11 mouse cellular contexts compared by ENCODE assay signal in the genomic region with DNA sequence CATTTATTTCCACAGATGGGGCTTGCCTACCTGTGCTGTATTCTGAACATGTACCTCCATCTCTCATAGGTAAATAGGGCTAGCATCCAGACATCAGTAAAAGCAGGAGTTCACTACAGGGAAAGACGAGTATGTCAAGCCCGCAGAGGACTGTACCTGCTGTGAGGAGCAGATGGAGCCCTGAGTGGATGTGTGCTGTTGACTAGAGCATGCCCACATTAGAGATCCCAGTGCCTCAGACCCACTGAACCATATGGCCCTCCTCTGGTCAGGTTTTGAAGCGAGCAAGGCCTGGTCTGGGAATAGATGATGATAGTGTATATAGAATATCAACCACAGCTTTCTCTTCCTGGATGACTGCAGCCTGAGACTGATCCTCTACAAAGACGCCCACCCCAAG.
"Had no signal": no experiment of that assay in that cellular context is flagged by ENCODE, and none has a peak within 500 bp of the region (broad histone marks: within the 10 kb centered on the region; RNA-seq: fewer than 3 reads in every experiment).

No protein-coding gene starts in this region.

- ATAC-seq: liver, embryonic 12.5 days; midbrain, embryonic 16.5 days had no signal

- DNase-seq: kidney, postnatal 14 days; lung, embryonic 14.5 days; lung, postnatal 10 days; lung, postnatal 4 days; right cerebral cortex, adult 18-20 months; right cerebral cortex, postnatal 25 days had no signal

- H3K4me1 ChIP-seq: kidney, embryonic 15.5 days; limb, embryonic 10.5 days; liver, embryonic 12.5 days had no signal

- H3K4me3 ChIP-seq: kidney, embryonic 15.5 days; limb, embryonic 10.5 days; liver, embryonic 12.5 days had no signal

- H3K27me3 ChIP-seq: kidney, embryonic 15.5 days; liver, embryonic 12.5 days had no signal

- H3K36me3 ChIP-seq: kidney, embryonic 15.5 days; limb, embryonic 10.5 days; liver, embryonic 12.5 days had no signal

- H3K9ac ChIP-seq: kidney, embryonic 15.5 days; liver, embryonic 12.5 days; lung, embryonic 14.5 days had no signal

- H3K4me2 ChIP-seq: kidney, embryonic 15.5 days; liver, embryonic 12.5 days; lung, embryonic 14.5 days; midbrain, embryonic 11.5 days had no signal

- H3K27ac ChIP-seq: kidney, embryonic 15.5 days; limb, embryonic 10.5 days; liver, embryonic 12.5 days had no signal

- H3K9me3 ChIP-seq: kidney, embryonic 15.5 days; limb, embryonic 10.5 days; liver, embryonic 12.5 days had no signal
